Mouse (Mus musculus): ENCODE data around the gene Pwp2.
"Not testable (repeated sequence)": the region's sequence is repeated elsewhere in the genome, so short reads cannot be mapped to it uniquely, and the experiment has no call there.

The Pwp2 gene

GRCm38 (mm10) chr10:78184531-78185380 is at the start of gene Pwp2:
Gene Pwp2, minus strand, starts transcription at chr10:78185149.
- peak; percentile 78 to 85 for DNase-seq (ENCODE audit: low spot score in 2 of 2)

GRCm38 (mm10) chr10:78233756-78234155 is 48.8 kb upstream of the Pwp2 start:
- DNase-seq (ENCODE audit: low spot score in 2 of 2), result no peak

GRCm38 (mm10) chr10:78233161-78233560 is 48.2 kb upstream of the Pwp2 start:
- no peak for DNase-seq (ENCODE audit: low spot score in 2 of 2)

- DNase-seq (ENCODE audit: low spot score in 2 of 2), result no peak
These were observed 47.5 kb upstream of the Pwp2 start for GRCm38 (mm10) chr10:78232301-78232980.

GRCm38 (mm10) chr10:78228560-78228928 is 43.6 kb upstream of the Pwp2 start:
- DNase-seq (ENCODE audit: low spot score in 2 of 2), result no peak

GRCm38 (mm10) chr10:78227875-78228559 is 43.1 kb upstream of the Pwp2 start:
- no peak for DNase-seq (ENCODE audit: low spot score in 2 of 2)

GRCm38 (mm10) chr10:78224136-78224535 is 39.2 kb upstream of the Pwp2 start:
- DNase-seq (ENCODE audit: low spot score in 2 of 2), result no peak

- no peak for DNase-seq (ENCODE audit: low spot score in 2 of 2)
These were observed 38.0 kb upstream of the Pwp2 start for GRCm38 (mm10) chr10:78222908-78223307.

- DNase-seq (ENCODE audit: low spot score in 2 of 2), result no peak
These were observed 36.4 kb upstream of the Pwp2 start for GRCm38 (mm10) chr10:78221315-78221714.

- no peak for DNase-seq (ENCODE audit: low spot score in 2 of 2)
These were observed 34.6 kb upstream of the Pwp2 start for GRCm38 (mm10) chr10:78219528-78219927.

GRCm38 (mm10) chr10:78218576-78218975 is 33.6 kb upstream of the Pwp2 start:
- no peak for DNase-seq (ENCODE audit: low spot score in 2 of 2)

- no peak for DNase-seq (ENCODE audit: low spot score in 2 of 2)
These were observed 31.6 kb upstream of the Pwp2 start for GRCm38 (mm10) chr10:78216376-78217083.

GRCm38 (mm10) chr10:78214371-78214770 is 29.4 kb upstream of the Pwp2 start:
- DNase-seq (ENCODE audit: low spot score in 2 of 2), result no peak

GRCm38 (mm10) chr10:78211311-78211710 is 26.4 kb upstream of the Pwp2 start:
- DNase-seq (ENCODE audit: low spot score in 2 of 2), result no peak

GRCm38 (mm10) chr10:78201182-78201581 is 16.2 kb upstream of the Pwp2 start:
- DNase-seq (ENCODE audit: low spot score in 2 of 2), result no peak

- no peak for DNase-seq (ENCODE audit: low spot score in 2 of 2)
These were observed 8.0 kb upstream of the Pwp2 start for GRCm38 (mm10) chr10:78192933-78193332.

- DNase-seq (ENCODE audit: low spot score in 2 of 2), result not testable (repeated sequence)
These were observed 1.1 kb upstream of the Pwp2 start for GRCm38 (mm10) chr10:78186076-78186475.

- DNase-seq (ENCODE audit: low spot score in 2 of 2), result no peak
These were observed 404 bp upstream of the Pwp2 start for GRCm38 (mm10) chr10:78185381-78185725.

GRCm38 (mm10) chr10:78183577-78183976 is 1.4 kb downstream of the Pwp2 start:
- no peak for DNase-seq (ENCODE audit: low spot score in 2 of 2)

- DNase-seq (ENCODE audit: low spot score in 2 of 2), result no peak
These were observed 2.6 kb downstream of the Pwp2 start for GRCm38 (mm10) chr10:78182321-78182720.

GRCm38 (mm10) chr10:78174474-78174873 is 10.5 kb downstream of the Pwp2 start:
- DNase-seq (ENCODE audit: low spot score in 2 of 2), result no peak

GRCm38 (mm10) chr10:78171581-78171980 is 13.4 kb downstream of the Pwp2 start:
- no peak for DNase-seq (ENCODE audit: low spot score in 2 of 2)
